Mouse (Mus musculus): ENCODE results near the gene Cabp5. TPM values are rescaled to one million over a fixed set of nuclear protein-coding genes. Genes with fewer than 3 reads are reported as not detected.
"Not testable (repeated sequence)": the region's sequence is repeated elsewhere in the genome, so short reads cannot be mapped to it uniquely, and the experiment has no call there.

Cabp5 gene
- not detected in 2 replicates for polyA plus RNA-seq (2015; fragmentation: Nextera tagmentation; extraction: Ambion mirVana)

DNA sequence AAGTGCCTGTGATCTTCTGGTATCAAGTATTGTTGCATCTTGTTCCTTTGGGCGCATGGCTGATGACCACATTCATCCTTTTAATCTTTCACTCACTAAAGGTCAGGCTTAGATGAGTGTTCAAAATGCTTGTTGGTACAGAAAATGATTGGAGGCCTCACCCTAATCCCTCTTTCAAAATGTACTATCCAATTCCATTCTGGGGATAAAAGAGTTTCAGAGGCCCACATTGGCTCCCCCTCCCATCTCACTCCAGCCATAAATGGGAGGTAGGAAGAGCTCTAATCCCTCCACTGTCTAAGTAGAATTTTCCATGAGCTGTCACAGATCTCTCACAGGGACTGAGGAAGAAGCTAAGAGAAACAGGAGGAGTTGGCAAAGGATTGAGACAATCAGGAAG, at the start of gene Cabp5:
Gene Cabp5, plus strand, starts transcription at position 301 of the 400 bp plus-strand sequence.
- no peaks in the 10 kb centered on the region for H3K4me1 ChIP-seq
- no peaks in the 10 kb centered on the region for H3K27me3 ChIP-seq
- no peak within 1 kb of the TSS for H3K4me2 ChIP-seq (replicated peaks)
- no peaks in the 10 kb centered on the region for H3K9me3 ChIP-seq (replicated peaks)
- H3K36me3 ChIP-seq = no peaks in the 10 kb centered on the region
- no peak within 1 kb of the TSS for H3K4me3 ChIP-seq (replicated peaks)
- 79% methylated on average over 1 of the region's 1 CpGs for WGBS
- no peak within 1 kb of the TSS for H3K9ac ChIP-seq
- no peak for ATAC-seq (ENCODE audit: insufficient number of reproducible peaks, low FRiP score, low TSS enrichment, low read depth)
- no peak within 1 kb of the TSS for H3K27ac ChIP-seq (replicated peaks)

DNA sequence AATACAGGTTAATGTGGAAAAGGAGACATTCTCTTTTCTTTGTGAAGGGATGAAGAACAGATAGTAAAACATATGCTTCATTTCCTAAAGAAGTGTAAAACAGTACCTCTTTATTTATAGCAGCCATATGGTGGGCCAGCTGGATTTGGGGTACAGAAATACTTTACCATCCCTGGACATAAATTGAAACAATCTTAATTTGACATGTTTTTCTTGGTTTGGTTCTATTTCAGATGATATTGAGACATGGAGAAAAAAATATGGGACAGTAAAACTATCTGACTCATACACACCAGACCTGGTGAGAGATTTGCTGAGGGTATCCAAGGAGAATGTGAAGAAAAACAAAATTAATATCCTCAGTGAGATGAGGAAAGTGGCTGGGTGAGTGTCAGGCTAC, 42.0 kb upstream of the Cabp5 start:
- Histone ChIP-seq H3K36me3 (0 out of 2 replicates have a peak, but pooled peaks cover 11% of the 10 kb centered on the region), H3K4me1 (no peaks in the 10 kb centered on the region), H3K4me2 (replicated peaks) (no peak overlapping the region), H3K27me3 (no peaks in the 10 kb centered on the region), H3K27ac (replicated peaks) (no peak overlapping the region), H3K9me3 (replicated peaks) (0 out of 2 replicates have a peak, but pooled peaks cover 4% of the 10 kb centered on the region), H3K9ac (no peak overlapping the region), H3K4me3 (replicated peaks) (no peak overlapping the region)
- ATAC-seq (ENCODE audit: insufficient number of reproducible peaks, low FRiP score, low TSS enrichment, low read depth) = no peak

DNA sequence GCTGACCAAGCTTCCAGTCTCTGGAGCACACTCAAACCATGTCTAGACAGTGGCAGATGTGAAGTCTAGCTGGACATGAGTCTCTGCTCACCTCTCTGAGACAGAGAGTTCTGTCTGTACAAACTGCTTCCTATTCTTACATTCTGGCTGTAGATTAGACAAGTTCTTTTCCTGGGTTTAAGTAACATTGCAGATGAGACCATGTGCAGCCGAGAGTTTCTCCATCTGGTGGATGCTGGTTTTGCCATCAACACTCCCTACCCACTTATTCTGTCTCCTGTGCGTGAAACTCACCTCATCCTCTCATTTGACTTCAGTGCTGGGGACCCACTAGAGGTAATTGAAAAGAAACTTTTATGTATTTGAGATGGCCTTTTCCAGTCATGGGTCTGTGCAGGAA, 17.3 kb upstream of the Cabp5 start:
- H3K36me3 ChIP-seq = no peaks in the 10 kb centered on the region
- WGBS = 74% methylated on average over 2 of the region's 2 CpGs
- H3K9me3 ChIP-seq (replicated peaks) = no peaks in the 10 kb centered on the region

DNA sequence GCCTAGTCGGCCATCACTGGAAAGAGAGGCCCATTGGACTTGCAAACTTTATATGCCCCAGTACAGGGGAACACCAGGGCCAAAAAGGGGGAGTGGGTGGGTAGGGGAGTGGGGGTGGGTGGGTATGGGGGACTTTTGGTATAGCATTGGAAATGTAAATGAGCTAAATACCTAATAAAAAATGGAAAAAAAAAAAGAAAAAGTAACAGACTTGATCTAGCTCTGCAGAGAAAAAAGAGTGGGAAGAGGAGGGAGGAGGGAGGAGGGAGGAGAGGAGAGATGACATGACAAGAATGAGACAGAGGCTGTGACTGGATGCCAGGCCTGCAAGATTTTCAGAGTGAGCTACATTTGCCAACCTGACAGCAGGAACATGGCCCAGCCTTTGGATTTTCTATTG, 52.6 kb downstream of the Cabp5 start, which contains the start of gene Bsph1:
Gene Bsph1, plus strand, starts transcription at position 301 of the 400 bp plus-strand sequence.
- H3K27me3 ChIP-seq; H3K9ac ChIP-seq; H3K36me3 ChIP-seq; H3K27ac ChIP-seq (replicated peaks); H3K4me3 ChIP-seq (replicated peaks); ATAC-seq (ENCODE audit: insufficient number of reproducible peaks, low FRiP score, low TSS enrichment, low read depth); H3K4me1 ChIP-seq; H3K9me3 ChIP-seq (replicated peaks); H3K4me2 ChIP-seq (replicated peaks): not testable (repeated sequence)
- WGBS = 20% methylated on average over 1 of the region's 1 CpGs

More for the DNA sequence above, 17.3 kb upstream of the Cabp5 start:
- no peak for ATAC-seq (ENCODE audit: insufficient number of reproducible peaks, low FRiP score, low TSS enrichment, low read depth)
- no peak overlapping the region for H3K4me3 ChIP-seq (replicated peaks)
- H3K9ac ChIP-seq = no peak overlapping the region
- H3K4me1 ChIP-seq = no peaks in the 10 kb centered on the region
- H3K4me2 ChIP-seq (replicated peaks) = no peak overlapping the region
- H3K27me3 ChIP-seq = no peaks in the 10 kb centered on the region
- H3K27ac ChIP-seq (replicated peaks) = no peak overlapping the region

Other genes starting within 250 kb of the Cabp5 start
- 0.03 TPM in 1 of 2 replicates, not detected in the other for gene Vmn1r88, start 238.6 kb upstream of the Cabp5 start, polyA plus RNA-seq (2015; fragmentation: Nextera tagmentation; extraction: Ambion mirVana)
- not detected in 2 replicates for gene Vmn1r89, start 185.1 kb upstream of the Cabp5 start, polyA plus RNA-seq (2015; fragmentation: Nextera tagmentation; extraction: Ambion mirVana)
- 82.4 and 84.8 TPM in 2 replicates for gene Lig1, start 120.8 kb upstream of the Cabp5 start, polyA plus RNA-seq (2015; fragmentation: Nextera tagmentation; extraction: Ambion mirVana)
- gene Zswim9, start 119.4 kb upstream of the Cabp5 start, polyA plus RNA-seq (2015; fragmentation: Nextera tagmentation; extraction: Ambion mirVana) = 10.7 TPM in 2 replicates
- gene Pla2g4c, start 73.5 kb upstream of the Cabp5 start, polyA plus RNA-seq (2015; fragmentation: Nextera tagmentation; extraction: Ambion mirVana) = 1.2 TPM in 2 replicates
- gene Bsph1, start 52.7 kb downstream of the Cabp5 start, polyA plus RNA-seq (2015; fragmentation: Nextera tagmentation; extraction: Ambion mirVana) = not detected in 2 replicates
- not detected in 2 replicates for gene Bsph2, start 172.9 kb downstream of the Cabp5 start, polyA plus RNA-seq (2015; fragmentation: Nextera tagmentation; extraction: Ambion mirVana)
- not detected in 2 replicates for gene Sult2a5, start 225.8 kb downstream of the Cabp5 start, polyA plus RNA-seq (2015; fragmentation: Nextera tagmentation; extraction: Ambion mirVana)

Measured in embryonic facial prominence, embryonic 15.5 days (tissue).